8 mouse cellular contexts compared by ENCODE assay signal in the genomic region with DNA sequence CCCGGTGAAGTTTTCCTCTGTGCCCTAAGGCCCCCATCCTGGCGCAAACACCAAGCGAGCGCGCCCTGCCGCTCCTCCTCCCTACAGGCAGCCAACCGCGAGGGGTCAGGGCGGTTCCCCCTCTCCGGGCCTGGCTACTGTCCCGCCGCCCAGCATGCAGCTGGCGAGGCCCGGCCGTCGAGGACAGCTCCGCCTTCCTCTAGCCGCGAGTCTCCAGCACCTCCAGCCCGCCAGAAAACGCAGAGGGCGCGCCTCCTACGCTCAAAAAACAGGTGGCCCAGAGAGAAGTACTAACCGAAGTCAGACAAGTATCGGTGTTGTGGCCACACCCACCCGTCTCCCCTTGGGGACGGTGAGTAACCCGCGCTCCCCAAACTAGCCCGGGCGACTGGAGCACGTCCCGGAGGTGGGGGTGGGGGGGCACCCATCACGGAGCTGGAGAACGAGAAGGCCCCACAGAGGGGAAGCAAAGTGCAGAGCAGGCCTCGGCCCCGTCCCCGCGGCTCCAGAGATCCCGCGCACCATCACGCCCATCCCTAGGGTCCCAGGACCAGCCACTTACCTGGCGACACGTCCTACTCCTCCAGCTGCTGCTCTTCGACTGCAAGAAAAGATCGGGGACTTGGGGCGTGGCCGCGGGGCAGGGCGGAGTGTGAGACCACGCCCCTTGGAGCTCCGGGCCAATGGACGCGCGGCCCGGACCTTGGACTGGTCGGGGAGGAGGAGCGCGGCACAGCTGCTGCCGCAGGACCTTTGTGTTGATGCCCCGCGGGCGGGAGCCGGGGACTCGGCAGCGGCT. TPM values are rescaled to one million over a fixed set of nuclear protein-coding genes. Genes with fewer than 3 reads are reported as not detected.
DNase-seq lines count a peak whose midpoint lies in the region; ATAC-seq and TF ChIP-seq lines count a peak whose summit lies in the region.

Gene Carhsp1 (minus strand): TSS at position 605 of the 799 bp plus-strand sequence.

- H3K36me3 ChIP-seq in embryonic facial prominence, embryonic 15.5 days: no peaks in the 10 kb centered on the region
- no peaks in the 10 kb centered on the region for H3K36me3 ChIP-seq in kidney, embryonic 15.5 days

- peak; percentile 92 for ATAC-seq in embryonic facial prominence, embryonic 15.5 days (ENCODE audit: insufficient number of reproducible peaks, low FRiP score, low TSS enrichment, low read depth)
- peak; percentile 93 for ATAC-seq in kidney, embryonic 15.5 days (replicated peaks; ENCODE audit: low FRiP score)
- ATAC-seq in monocyte, adult 5-6 weeks (replicated peaks; ENCODE audit: insufficient number of reproducible peaks, low FRiP score, low TSS enrichment, poor library complexity, severe bottlenecking): peak; percentile 72

- 0 out of 2 replicates have a peak, but pooled peaks cover 3% of the 10 kb centered on the region for H3K27me3 ChIP-seq in embryonic facial prominence, embryonic 15.5 days
- H3K27me3 ChIP-seq in kidney, embryonic 15.5 days: peaks cover 10% of the 10 kb centered on the region

- peak within 1 kb of the TSS; percentile 71 for H3K4me2 ChIP-seq in embryonic facial prominence, embryonic 15.5 days (replicated peaks)
- H3K4me2 ChIP-seq in kidney, embryonic 15.5 days: peak within 1 kb of the TSS; percentile 93

- peak; percentile 90 for DNase-seq in 416B (ENCODE audit: low read depth)
- peak; percentile 94 to 95 for DNase-seq in heart, adult 9 months (ENCODE audit: low spot score in 2 of 2)
- DNase-seq in liver: peak; percentile 98
- peak; percentile 98 to 99 for DNase-seq in spleen, postnatal 4 days (ENCODE audit: low spot score in 2 of 2)

- H3K9ac ChIP-seq in embryonic facial prominence, embryonic 15.5 days: peak within 1 kb of the TSS; percentile 29
- H3K9ac ChIP-seq in kidney, embryonic 15.5 days: peak within 1 kb of the TSS; percentile 62

- no peaks in the 10 kb centered on the region for H3K9me3 ChIP-seq in embryonic facial prominence, embryonic 15.5 days (replicated peaks)
- H3K9me3 ChIP-seq in kidney, embryonic 15.5 days (replicated peaks): no peaks in the 10 kb centered on the region

- TF ChIP-seq POLR2A in bone marrow, adult 2 months (IDR thresholded peaks at IDR 0.05; ENCODE audit: borderline replicate concordance, control insufficient read depth, low read depth, low read length): peak; percentile 97

- no peak; the same call in 1 of the 2 replicates for TF ChIP-seq CTCF in bone marrow, adult 2 months (IDR thresholded peaks at IDR 0.05; ENCODE audit: control insufficient read depth, insufficient read depth, low read length)

- peak within 1 kb of the TSS; percentile 70 for H3K4me3 ChIP-seq in bone marrow, adult 2 months (replicated peaks; ENCODE audit: control insufficient read depth, low read depth, low read length)
- H3K4me3 ChIP-seq in embryonic facial prominence, embryonic 15.5 days (replicated peaks): peak within 1 kb of the TSS; percentile 58
- peak within 1 kb of the TSS; percentile 75 for H3K4me3 ChIP-seq in kidney, embryonic 15.5 days (replicated peaks)

- WGBS in bone marrow, adult 2 months: 1% methylated on average over 67 of the region's 67 CpGs
- WGBS in embryonic facial prominence, embryonic 15.5 days: under 1% methylated on average over 67 of the region's 67 CpGs
- under 1% methylated on average over 67 of the region's 67 CpGs for WGBS in kidney, embryonic 15.5 days

- peak within 1 kb of the TSS; percentile 85 for H3K27ac ChIP-seq in bone marrow, adult 2 months (ENCODE audit: control insufficient read depth, insufficient read depth, low read depth, low read length, poor library complexity)
- peak within 1 kb of the TSS; percentile 65 for H3K27ac ChIP-seq in embryonic facial prominence, embryonic 15.5 days (replicated peaks)
- peak within 1 kb of the TSS; percentile 86 for H3K27ac ChIP-seq in kidney, embryonic 15.5 days

- peaks cover 10% of the 10 kb centered on the region for H3K4me1 ChIP-seq in bone marrow, adult 2 months (ENCODE audit: control insufficient read depth, insufficient read depth, low read length)
- H3K4me1 ChIP-seq in embryonic facial prominence, embryonic 15.5 days: peaks cover 44% of the 10 kb centered on the region
- peaks cover 59% of the 10 kb centered on the region for H3K4me1 ChIP-seq in kidney, embryonic 15.5 days

RNA-seq across cellular contexts. Expression of gene Carhsp1, which starts in this region (rescaled TPM):
- polyA plus RNA-seq in bone marrow, adult 2 months (2011; ENCODE audit: insufficient read depth, insufficient read length, low replicate concordance, missing spikeins): 66.5 and 76.5 TPM in 2 replicates
- polyA plus RNA-seq in embryonic facial prominence, embryonic 15.5 days (2015; fragmentation: Nextera tagmentation; extraction: Ambion mirVana): 80.4 and 84.0 TPM in 2 replicates
- polyA plus RNA-seq in kidney, embryonic 15.5 days (2015; fragmentation: Nextera tagmentation; extraction: Ambion mirVana): 76.8 and 80.8 TPM in 2 replicates
- total RNA-seq in monocyte, adult 5-6 weeks (2017): 21.1 to 24.1 TPM (median 21.4 TPM) in 3 replicates

Comparison
In these comparisons a context has a peak if more than half of its experiments do, and no peak if none do; other contexts are left out.
1. Peak in every context shown above with its lines: DNase-seq, ATAC-seq, H3K4me3 ChIP-seq and H3K27ac ChIP-seq.